Mouse (Mus musculus) bone marrow, adult 2 months (tissue): ENCODE data around the gene Fbxo47.

Source experiments
- CTCF ChIP-seq: fragments of 200-500 bp; IDR thresholded peaks from 2 replicates; pipeline ENCODE4 v1.5.1; 2011; ENCODE audit warnings: low read length, control low read depth; ENCODE audit not compliant: control insufficient read depth, insufficient read depth
- POLR2A ChIP-seq: fragments of 200-500 bp; IDR thresholded peaks from 2 replicates; pipeline ENCODE4 v1.6.1; 2011; ENCODE audit warnings: low read depth, mild to moderate bottlenecking, control low read depth, low read length, borderline replicate concordance; ENCODE audit not compliant: control insufficient read depth

- TF ChIP-seq CTCF (no peak), POLR2A (no peak)
Measured at GRCm38 (mm10) chr11:97830501-97830900, 53.5 kb downstream of the Fbxo47 start.
